ENCODE assay signal across 27 mouse cellular contexts in the genomic region with DNA sequence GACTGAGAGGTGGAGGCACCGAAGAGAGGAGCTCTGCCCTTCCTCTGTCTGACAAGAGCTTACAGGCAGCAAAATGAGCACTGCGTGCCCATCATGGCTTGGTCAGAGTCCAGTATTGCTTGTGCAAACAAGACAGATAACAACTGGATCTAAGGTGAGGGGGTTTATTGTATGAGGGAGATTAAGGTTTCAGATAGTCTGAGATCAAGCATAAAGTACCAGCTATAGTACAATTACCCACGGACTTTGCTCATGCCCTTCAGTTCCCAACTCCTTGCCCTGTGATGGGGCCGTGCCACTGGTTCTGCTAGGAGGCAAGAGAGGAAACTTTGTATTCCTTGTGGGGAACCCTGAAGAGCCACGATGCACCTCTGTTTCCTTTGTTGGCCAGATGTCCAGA.
"Had no signal": no experiment of that assay in that cellular context is flagged by ENCODE, and none has a peak within 500 bp of the region (broad histone marks: within the 10 kb centered on the region; RNA-seq: fewer than 3 reads in every experiment).

No protein-coding gene starts in this region.

- DNase-seq: gastrocnemius, postnatal 14 days; gastrocnemius, postnatal 36 days; heart, adult 11 months; heart, adult 2 months; heart, postnatal 14 days; heart, postnatal 36 days; kidney, adult 11 months; kidney, adult 2 months; kidney, adult 9 months; kidney, postnatal 25 days; kidney, postnatal 4 days; layer of hippocampus, adult 9-11 months; layer of hippocampus, postnatal 36 days; liver; liver, embryonic 13.5 days had no signal

- H3K36me3 ChIP-seq: heart, embryonic 13.5 days; heart, embryonic 15.5 days; hindbrain, embryonic 13.5 days; hindbrain, embryonic 15.5 days; kidney, embryonic 15.5 days; limb, embryonic 10.5 days; limb, embryonic 12.5 days; liver, embryonic 13.5 days had no signal

- H3K9me3 ChIP-seq: heart, embryonic 13.5 days; heart, embryonic 15.5 days; hindbrain, embryonic 13.5 days; hindbrain, embryonic 15.5 days; kidney, embryonic 15.5 days; limb, embryonic 10.5 days; limb, embryonic 12.5 days; liver, embryonic 13.5 days had no signal

- H3K4me1 ChIP-seq: heart, embryonic 13.5 days; heart, embryonic 15.5 days; hindbrain, embryonic 13.5 days; hindbrain, embryonic 15.5 days; kidney, embryonic 15.5 days; limb, embryonic 10.5 days; limb, embryonic 12.5 days; liver, embryonic 13.5 days had no signal

- H3K4me3 ChIP-seq: heart, adult 2 months; heart, embryonic 13.5 days; heart, embryonic 15.5 days; hindbrain, embryonic 13.5 days; hindbrain, embryonic 15.5 days; kidney, embryonic 15.5 days; limb, embryonic 10.5 days; limb, embryonic 12.5 days; liver, embryonic 13.5 days had no signal

- H3K27me3 ChIP-seq: heart, embryonic 13.5 days; heart, embryonic 15.5 days; hindbrain, embryonic 13.5 days; hindbrain, embryonic 15.5 days; kidney, embryonic 15.5 days; limb, embryonic 12.5 days; liver, embryonic 13.5 days had no signal

- H3K4me2 ChIP-seq: heart, embryonic 11.5 days; heart, embryonic 13.5 days; heart, embryonic 15.5 days; hindbrain, embryonic 13.5 days; hindbrain, embryonic 15.5 days; kidney, embryonic 15.5 days; limb, embryonic 12.5 days; liver, embryonic 11.5 days; liver, embryonic 13.5 days had no signal

- H3K27ac ChIP-seq: heart, adult 2 months; heart, embryonic 13.5 days; heart, embryonic 15.5 days; hindbrain, embryonic 13.5 days; hindbrain, embryonic 15.5 days; hindbrain, postnatal 0 days; kidney, embryonic 15.5 days; kidney, postnatal 0 days; limb, embryonic 10.5 days; limb, embryonic 12.5 days; liver, embryonic 13.5 days had no signal

- H3K9ac ChIP-seq: heart, embryonic 13.5 days; heart, embryonic 15.5 days; hindbrain, embryonic 13.5 days; hindbrain, embryonic 15.5 days; kidney, embryonic 15.5 days; limb, embryonic 12.5 days; liver, embryonic 13.5 days had no signal

- ATAC-seq: forebrain, embryonic 16.5 days; hindbrain, postnatal 0 days had no signal
